Mouse (Mus musculus): ENCODE measurements around the gene Bicdl2. TPM values are rescaled to one million over a fixed set of nuclear protein-coding genes. Genes with fewer than 3 reads are reported as not detected.

The Bicdl2 gene
- polyA plus RNA-seq, 1 experiment from 2014 or later = 0.37 TPM

DNA sequence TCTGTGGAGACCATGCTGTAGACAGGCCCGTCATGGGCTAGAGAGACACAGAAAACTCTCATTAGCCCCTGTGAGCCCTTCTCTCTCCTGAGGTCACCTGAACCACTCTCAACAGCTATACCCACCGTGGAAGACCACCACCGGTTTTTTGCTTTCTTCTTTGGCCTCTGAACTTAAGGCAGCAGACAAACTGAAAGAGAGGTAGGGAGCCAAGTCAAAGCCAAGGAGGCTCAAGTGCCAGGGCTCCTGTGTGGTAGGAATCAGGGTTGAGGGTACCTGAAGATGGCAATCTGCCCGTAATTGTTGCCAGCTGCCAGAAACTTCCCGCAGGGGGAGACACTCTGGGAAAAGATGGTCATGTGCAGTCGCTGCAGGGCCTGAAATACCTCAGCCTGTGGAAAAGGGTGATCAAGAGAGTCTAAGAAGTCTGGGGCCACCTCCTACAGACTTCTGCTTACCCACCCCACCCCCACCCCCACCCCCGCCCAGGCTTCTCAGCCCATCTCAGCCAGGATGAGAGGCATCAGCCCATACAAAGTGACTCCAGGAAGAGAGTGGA, 10.3 kb downstream of the Bicdl2 start:
- no peak overlapping the region for H3K9ac ChIP-seq (ENCODE audit: low read depth, low read length)
- peaks cover 5% of the 10 kb centered on the region for H3K27me3 ChIP-seq (replicated peaks; ENCODE audit: control insufficient read depth, insufficient read depth, low read length)
- no peak overlapping the region for H3K4me2 ChIP-seq
- ATAC-seq (replicated peaks; ENCODE audit: low FRiP score) = no peak
- H3K4me3 ChIP-seq (ENCODE audit: low read depth, low read length) = no peak overlapping the region
- 89% methylated on average over 7 of the region's 7 CpGs for WGBS
- H3K9me3 ChIP-seq (ENCODE audit: control insufficient read depth, low read length) = no peaks in the 10 kb centered on the region
- peaks cover 5% of the 10 kb centered on the region for H3K36me3 ChIP-seq (ENCODE audit: control insufficient read depth, insufficient read depth, low read length)
- DNase-seq (ENCODE audit: low spot score) = no peak
- peaks cover 15% of the 10 kb centered on the region for H3K4me1 ChIP-seq (replicated peaks; ENCODE audit: control insufficient read depth, insufficient read depth, low read length)
- H3K27ac ChIP-seq (ENCODE audit: low read depth, low read length) = no peak overlapping the region

DNA sequence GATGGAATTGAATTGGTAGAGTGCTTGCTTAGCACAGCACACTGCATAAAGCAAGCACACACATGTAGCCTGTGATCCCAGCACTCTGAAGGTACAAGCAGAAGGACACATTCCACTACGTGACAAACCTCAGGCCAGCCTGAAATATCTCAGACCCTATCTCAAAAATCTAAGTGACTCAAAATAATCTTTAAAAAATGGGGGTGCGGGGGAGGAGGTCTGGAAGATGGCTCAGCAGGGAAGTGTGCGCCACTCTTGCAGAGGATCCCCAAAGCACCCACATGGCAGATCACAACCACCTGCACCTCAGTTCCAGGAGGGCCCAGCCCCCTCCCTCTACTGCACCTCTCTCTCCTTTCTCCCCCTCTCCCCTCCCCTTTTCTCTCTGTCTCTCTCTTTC, 11.2 kb downstream of the Bicdl2 start:
- no peak for ATAC-seq (replicated peaks; ENCODE audit: low FRiP score)
- WGBS = 87% methylated on average over 3 of the region's 3 CpGs
- no peak for DNase-seq (ENCODE audit: low spot score)
- H3K9ac ChIP-seq (ENCODE audit: low read depth, low read length) = no peak overlapping the region
- H3K9me3 ChIP-seq (ENCODE audit: control insufficient read depth, low read length) = no peaks in the 10 kb centered on the region
- no peak overlapping the region for H3K4me2 ChIP-seq
- no peak overlapping the region for H3K4me3 ChIP-seq (ENCODE audit: low read depth, low read length)
- peaks cover 6% of the 10 kb centered on the region for H3K27me3 ChIP-seq (replicated peaks; ENCODE audit: control insufficient read depth, insufficient read depth, low read length)
- no peak overlapping the region for H3K27ac ChIP-seq (ENCODE audit: low read depth, low read length)
- peaks cover 5% of the 10 kb centered on the region for H3K36me3 ChIP-seq (ENCODE audit: control insufficient read depth, insufficient read depth, low read length)
- H3K4me1 ChIP-seq (replicated peaks; ENCODE audit: control insufficient read depth, insufficient read depth, low read length) = peaks cover 22% of the 10 kb centered on the region

- Histone ChIP-seq H3K27me3 (replicated peaks; ENCODE audit: control insufficient read depth, insufficient read depth, low read length) (peaks cover 6% of the 10 kb centered on the region), H3K9ac (ENCODE audit: low read depth, low read length) (peak overlapping the region; percentile 69; the same call in 1 of the 2 replicates), H3K4me2 (peak overlapping the region; percentile 85), H3K4me1 (replicated peaks; ENCODE audit: control insufficient read depth, insufficient read depth, low read length) (peaks cover 27% of the 10 kb centered on the region), H3K4me3 (ENCODE audit: low read depth, low read length) (peak overlapping the region; percentile 71), H3K27ac (ENCODE audit: low read depth, low read length) (no peak overlapping the region), H3K36me3 (ENCODE audit: control insufficient read depth, insufficient read depth, low read length) (peaks cover 5% of the 10 kb centered on the region), H3K9me3 (ENCODE audit: control insufficient read depth, low read length) (no peaks in the 10 kb centered on the region)
- WGBS = 50% methylated on average over 3 of the region's 3 CpGs
- DNase-seq (ENCODE audit: low spot score) = no peak
- ATAC-seq (replicated peaks; ENCODE audit: low FRiP score) = no peak
These were observed 12.5 kb downstream of the Bicdl2 start for GRCm38 (mm10) chr17:23672761-23673160.

DNA sequence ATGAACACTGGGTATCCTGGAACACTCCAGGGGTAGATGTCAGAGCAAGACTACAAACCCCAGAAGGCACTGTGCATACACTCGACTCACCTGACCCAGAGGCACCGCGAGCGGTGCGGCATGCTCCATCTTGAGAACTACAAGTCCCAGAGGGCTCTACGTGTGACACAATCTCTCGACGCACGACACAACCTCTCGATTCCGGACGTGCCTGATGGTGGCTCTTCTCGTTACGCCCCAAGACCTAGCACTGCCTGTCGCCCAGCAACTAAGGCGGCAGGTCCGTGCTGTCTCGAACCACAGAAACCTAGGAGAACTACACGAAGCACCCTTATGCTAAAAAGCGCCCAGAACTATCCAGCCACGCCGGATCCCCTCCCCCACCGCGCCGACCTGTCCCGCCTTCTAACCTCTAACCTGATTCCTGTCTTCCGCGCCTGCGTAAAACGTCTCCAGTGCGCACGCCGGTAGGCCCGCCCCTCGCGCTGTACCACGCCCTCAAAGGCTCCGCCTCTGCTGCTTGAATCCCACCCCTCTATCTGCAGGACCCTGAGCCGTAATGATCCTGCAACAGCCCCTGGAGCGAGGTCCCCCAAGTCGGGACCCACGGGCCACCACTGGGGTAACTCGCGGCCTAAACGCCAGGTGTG, 13.2 kb downstream of the Bicdl2 start, which contains the start of the genes Hcfc1r1 and Thoc6:
Gene Hcfc1r1 (plus strand): TSS at position 173 of the 650 bp plus-strand sequence.
Gene Thoc6 (minus strand): TSS at position 459 of the 650 bp plus-strand sequence.
- Histone ChIP-seq H3K27me3 (replicated peaks; ENCODE audit: control insufficient read depth, insufficient read depth, low read length) (peaks cover 8% of the 10 kb centered on the region), H3K4me3 (ENCODE audit: low read depth, low read length) (peak within 1 kb of the TSS; percentile 71), H3K4me2 (peak within 1 kb of the TSS; percentile 85), H3K27ac (ENCODE audit: low read depth, low read length) (peak within 1 kb of the TSS; percentile 56), H3K9me3 (ENCODE audit: control insufficient read depth, low read length) (no peaks in the 10 kb centered on the region), H3K36me3 (ENCODE audit: control insufficient read depth, insufficient read depth, low read length) (peaks cover 5% of the 10 kb centered on the region), H3K4me1 (replicated peaks; ENCODE audit: control insufficient read depth, insufficient read depth, low read length) (peaks cover 27% of the 10 kb centered on the region), H3K9ac (ENCODE audit: low read depth, low read length) (peak within 1 kb of the TSS; percentile 69)
- ATAC-seq (replicated peaks; ENCODE audit: low FRiP score) = peak; percentile 94
- under 1% methylated on average over 45 of the region's 45 CpGs for WGBS
- peak; percentile 93 for DNase-seq (ENCODE audit: low spot score)

DNA sequence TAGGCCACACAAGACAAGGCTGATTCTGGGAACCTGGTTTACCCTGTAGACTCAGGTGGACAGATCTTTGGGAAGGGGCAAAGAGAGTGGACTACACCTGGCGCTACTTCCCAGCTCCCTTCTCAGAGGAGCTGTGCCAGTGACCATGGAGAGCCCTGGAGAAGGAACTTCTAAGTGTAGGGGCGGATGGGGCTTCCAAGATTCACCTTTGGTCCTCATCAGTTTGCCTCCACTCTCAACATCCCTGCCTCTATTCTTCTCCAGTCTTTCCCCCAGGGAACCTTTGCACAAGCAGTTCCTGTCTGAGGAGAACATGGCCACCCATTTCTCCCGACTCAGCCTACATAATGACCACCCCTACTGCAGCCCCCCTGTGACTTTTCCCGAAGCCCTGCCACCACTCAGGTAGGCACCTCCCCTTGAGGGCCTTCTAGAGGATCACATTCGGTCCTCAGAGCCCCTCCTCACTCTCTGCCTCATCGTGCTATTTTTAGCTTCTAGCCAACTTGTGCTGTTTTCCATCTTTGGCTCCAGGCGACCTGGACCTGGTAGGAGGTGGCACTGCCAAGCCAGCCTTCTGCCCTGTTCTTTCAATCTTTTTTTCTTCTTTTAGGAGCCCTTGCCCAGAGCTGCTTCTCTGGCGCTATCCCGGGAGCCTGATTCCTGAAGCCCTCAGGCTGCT, 14.1 kb downstream of the Bicdl2 start:
- Histone ChIP-seq H3K9ac (ENCODE audit: low read depth, low read length) (peak overlapping the region; percentile 69), H3K27ac (ENCODE audit: low read depth, low read length) (peak overlapping the region; percentile 56; the same call in 1 of the 2 replicates), H3K9me3 (ENCODE audit: control insufficient read depth, low read length) (no peaks in the 10 kb centered on the region), H3K4me2 (peak overlapping the region; percentile 85), H3K36me3 (ENCODE audit: control insufficient read depth, insufficient read depth, low read length) (peaks cover 2% of the 10 kb centered on the region; the same call in 1 of the 2 replicates), H3K4me3 (ENCODE audit: low read depth, low read length) (peak overlapping the region; percentile 71), H3K27me3 (replicated peaks; ENCODE audit: control insufficient read depth, insufficient read depth, low read length) (peaks cover 17% of the 10 kb centered on the region), H3K4me1 (replicated peaks; ENCODE audit: control insufficient read depth, insufficient read depth, low read length) (peaks cover 28% of the 10 kb centered on the region)
- ATAC-seq (replicated peaks; ENCODE audit: low FRiP score) (0 out of 2 replicates have a peak, but pooled peaks have one; percentile 1), DNase-seq (ENCODE audit: low spot score) (no peak)
- whole genome bisulfite sequencing = 30% methylated on average over 9 of the region's 9 CpGs

DNA sequence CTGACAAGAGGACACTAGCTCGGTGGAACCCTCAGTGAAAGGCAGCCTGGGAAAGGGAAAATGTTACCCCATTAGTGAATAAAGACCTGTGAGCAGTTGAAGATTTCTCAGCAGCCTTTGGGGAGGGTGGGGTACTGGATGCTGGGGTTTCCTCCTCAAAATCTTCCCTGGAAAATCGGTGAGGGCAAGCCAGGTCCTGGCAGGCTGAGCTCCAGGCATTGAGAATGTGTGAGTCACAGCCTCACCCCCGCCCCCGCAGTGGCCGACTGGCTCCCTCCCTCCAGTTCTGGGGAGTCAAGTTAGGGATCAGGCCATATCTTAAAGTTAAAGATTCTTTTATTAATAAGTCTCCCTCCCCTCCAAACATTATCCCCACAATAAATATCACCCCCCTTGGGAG, 14.8 kb downstream of the Bicdl2 start:
- no peak overlapping the region for H3K27ac ChIP-seq (ENCODE audit: low read depth, low read length)

GRCm38 (mm10) chr17:23675564-23676281, 15.4 kb downstream of the Bicdl2 start:
- H3K4me3 ChIP-seq (ENCODE audit: low read depth, low read length) = peak overlapping the region; percentile 65
- peaks cover 29% of the 10 kb centered on the region for H3K4me1 ChIP-seq (replicated peaks; ENCODE audit: control insufficient read depth, insufficient read depth, low read length)
- no peaks in the 10 kb centered on the region; the same call in 1 of the 2 replicates for H3K36me3 ChIP-seq (ENCODE audit: control insufficient read depth, insufficient read depth, low read length)
- H3K4me2 ChIP-seq = peak overlapping the region; percentile 99
- no peaks in the 10 kb centered on the region for H3K9me3 ChIP-seq (ENCODE audit: control insufficient read depth, low read length)
- H3K27me3 ChIP-seq (replicated peaks; ENCODE audit: control insufficient read depth, insufficient read depth, low read length) = peaks cover 30% of the 10 kb centered on the region
- no peak for DNase-seq (ENCODE audit: low spot score)
- no peak for ATAC-seq (replicated peaks; ENCODE audit: low FRiP score)
- H3K9ac ChIP-seq (ENCODE audit: low read depth, low read length) = no peak overlapping the region
- H3K27ac ChIP-seq (ENCODE audit: low read depth, low read length) = no peak overlapping the region
- WGBS = 12% methylated on average over 15 of the region's 15 CpGs

More for the DNA sequence above, 14.8 kb downstream of the Bicdl2 start:
- H3K4me1 ChIP-seq (replicated peaks; ENCODE audit: control insufficient read depth, insufficient read depth, low read length) = peaks cover 29% of the 10 kb centered on the region
- H3K4me2 ChIP-seq = peak overlapping the region; percentile 99
- 25% methylated on average over 5 of the region's 5 CpGs for WGBS
- peaks cover 24% of the 10 kb centered on the region for H3K27me3 ChIP-seq (replicated peaks; ENCODE audit: control insufficient read depth, insufficient read depth, low read length)
- no peaks in the 10 kb centered on the region; the same call in 1 of the 2 replicates for H3K36me3 ChIP-seq (ENCODE audit: control insufficient read depth, insufficient read depth, low read length)
- H3K9me3 ChIP-seq (ENCODE audit: control insufficient read depth, low read length) = no peaks in the 10 kb centered on the region
- ATAC-seq (replicated peaks; ENCODE audit: low FRiP score) = no peak
- no peak for DNase-seq (ENCODE audit: low spot score)
- 0 out of 2 replicates have a peak overlapping the region, but pooled peaks have one; percentile 11 for H3K4me3 ChIP-seq (ENCODE audit: low read depth, low read length)
- H3K9ac ChIP-seq (ENCODE audit: low read depth, low read length) = no peak overlapping the region

- no peak for DNase-seq (ENCODE audit: low spot score)
These were observed 16.2 kb downstream of the Bicdl2 start for GRCm38 (mm10) chr17:23676473-23677031.

More at GRCm38 (mm10) chr17:23676473-23677031, 16.2 kb downstream of the Bicdl2 start:
- Histone ChIP-seq H3K4me1 (replicated peaks; ENCODE audit: control insufficient read depth, insufficient read depth, low read length) (peaks cover 29% of the 10 kb centered on the region), H3K9me3 (ENCODE audit: control insufficient read depth, low read length) (no peaks in the 10 kb centered on the region), H3K9ac (ENCODE audit: low read depth, low read length) (peak overlapping the region; percentile 64), H3K36me3 (ENCODE audit: control insufficient read depth, insufficient read depth, low read length) (no peaks in the 10 kb centered on the region), H3K4me3 (ENCODE audit: low read depth, low read length) (peak overlapping the region; percentile 65), H3K27ac (ENCODE audit: low read depth, low read length) (no peak overlapping the region), H3K27me3 (replicated peaks; ENCODE audit: control insufficient read depth, insufficient read depth, low read length) (peaks cover 38% of the 10 kb centered on the region), H3K4me2 (peak overlapping the region; percentile 99)
- under 1% methylated on average over 37 of the region's 37 CpGs for WGBS
- no peak for ATAC-seq (replicated peaks; ENCODE audit: low FRiP score)

Data from liver, embryonic 11.5 days (tissue).